Mouse (Mus musculus) lung, postnatal 14 days (tissue): ENCODE data around the gene Sema4c.

ENCODE experiments used
- DNase-seq: peaks from one replicate; pipeline ENCODE4 v3.0.0; 2021

Sema4c gene

DNA sequence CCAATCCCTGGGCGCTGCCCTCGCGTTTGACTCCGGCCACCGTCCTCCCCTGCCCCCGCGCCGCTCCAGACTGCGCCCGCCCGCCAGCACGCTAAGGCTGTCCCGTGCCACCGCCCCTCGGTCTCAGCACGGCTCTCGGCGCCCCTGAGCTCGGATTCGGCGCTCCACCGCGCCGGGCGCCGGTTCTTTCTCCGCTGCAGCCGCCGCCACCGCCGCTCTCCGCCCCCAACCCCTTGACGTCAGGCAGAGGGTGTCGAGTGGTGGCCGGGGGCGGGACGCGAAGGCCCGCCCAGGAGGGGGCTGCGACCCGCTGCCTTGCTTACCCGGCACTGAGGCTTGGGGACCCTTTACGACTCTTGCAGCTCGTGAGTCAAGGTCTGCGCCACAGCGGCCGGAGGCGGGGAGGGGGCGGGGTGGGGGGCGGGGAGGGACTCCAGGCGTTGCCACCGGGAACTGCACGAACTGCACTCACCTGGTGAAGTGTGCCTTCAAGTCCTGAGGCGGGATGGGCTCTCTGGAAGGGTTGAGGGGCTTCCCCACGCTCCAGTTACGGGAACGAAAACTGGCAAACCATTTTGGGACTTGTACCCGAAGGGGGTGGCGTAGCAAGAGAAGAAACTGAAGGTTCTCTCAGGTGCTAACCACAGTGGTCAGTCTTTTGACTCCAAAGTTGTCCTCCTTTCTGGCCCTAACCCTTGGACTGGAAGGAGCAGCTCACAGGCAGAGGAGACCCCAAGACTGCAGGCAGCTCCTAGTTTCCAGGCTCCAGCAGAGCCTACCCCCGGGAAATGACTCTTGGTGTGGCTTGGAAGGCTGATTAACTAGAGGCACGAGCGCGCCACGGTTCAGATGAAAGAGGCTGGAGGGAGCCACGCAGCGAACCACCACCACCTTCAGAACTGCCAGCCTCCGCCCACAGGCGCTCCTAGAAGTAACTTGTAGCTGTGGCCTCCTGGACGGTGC, at the start of gene Sema4c:
Gene Sema4c, minus strand, starts transcription at position 319 of the 963 bp plus-strand sequence.
- DNase-seq, result peak; percentile 77

DNA sequence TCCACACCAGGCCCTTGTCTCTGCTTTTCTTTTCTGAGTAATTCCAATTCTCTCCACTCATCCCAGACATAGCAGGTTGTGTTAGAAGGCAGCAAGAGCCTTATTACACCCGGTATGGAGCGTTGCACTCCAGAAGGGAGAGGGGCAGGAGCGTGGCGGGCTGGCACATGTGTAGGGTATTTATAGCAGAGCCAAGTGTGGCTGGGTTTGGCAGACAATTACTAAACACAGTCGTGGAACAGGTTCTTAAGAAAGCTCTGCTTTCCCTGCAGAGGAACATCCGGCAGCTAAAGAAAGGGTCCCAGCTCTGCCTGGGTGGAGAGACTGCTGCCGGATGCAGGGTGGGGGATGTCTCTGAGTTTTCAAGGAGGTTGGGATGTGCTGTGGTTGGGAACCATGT, 48.8 kb upstream of the Sema4c start:
- no peak for DNase-seq

DNA sequence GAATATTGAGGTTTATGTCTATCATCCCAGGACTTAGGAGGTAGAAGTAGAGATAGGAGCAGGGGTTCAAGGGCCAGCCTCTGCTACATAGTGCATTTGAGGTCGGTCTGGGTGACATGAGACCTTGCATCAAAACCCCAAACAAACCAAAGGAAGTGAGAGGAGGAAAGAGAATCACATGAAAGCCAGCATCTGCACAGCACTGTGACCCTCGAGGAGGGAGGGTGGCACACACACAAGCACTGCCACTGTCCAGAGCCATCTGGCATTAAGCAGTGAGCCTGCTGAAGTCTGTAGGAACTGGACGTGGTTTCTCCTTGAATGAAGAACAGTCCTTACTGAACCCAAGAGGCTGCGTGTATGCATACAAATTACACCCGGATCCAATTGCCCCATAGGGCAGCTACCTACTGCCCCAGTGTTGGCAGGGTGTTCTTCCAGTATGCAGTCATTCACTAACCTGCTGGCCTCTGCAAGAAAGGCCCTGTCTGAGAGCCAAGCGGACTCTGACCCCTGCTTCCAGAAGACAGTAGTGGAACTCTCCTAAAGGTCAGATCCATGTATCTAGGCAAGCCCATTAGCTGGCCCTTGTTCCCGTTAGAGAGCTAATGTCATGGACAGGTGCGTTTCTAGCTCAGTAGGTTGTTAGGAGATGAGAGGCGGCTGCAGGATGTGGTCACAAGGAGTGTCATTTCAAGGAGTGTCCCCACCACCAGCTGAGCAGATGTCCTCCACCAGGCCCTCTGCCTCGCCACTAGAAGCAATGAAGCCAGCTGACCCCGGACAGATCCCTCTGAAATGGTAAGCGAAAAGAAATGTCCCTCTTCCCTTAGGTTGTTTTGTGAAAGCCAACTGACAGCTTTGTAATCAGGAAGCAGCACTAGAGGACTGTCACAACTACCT, 46.4 kb upstream of the Sema4c start:
- DNase-seq, result no peak

DNA sequence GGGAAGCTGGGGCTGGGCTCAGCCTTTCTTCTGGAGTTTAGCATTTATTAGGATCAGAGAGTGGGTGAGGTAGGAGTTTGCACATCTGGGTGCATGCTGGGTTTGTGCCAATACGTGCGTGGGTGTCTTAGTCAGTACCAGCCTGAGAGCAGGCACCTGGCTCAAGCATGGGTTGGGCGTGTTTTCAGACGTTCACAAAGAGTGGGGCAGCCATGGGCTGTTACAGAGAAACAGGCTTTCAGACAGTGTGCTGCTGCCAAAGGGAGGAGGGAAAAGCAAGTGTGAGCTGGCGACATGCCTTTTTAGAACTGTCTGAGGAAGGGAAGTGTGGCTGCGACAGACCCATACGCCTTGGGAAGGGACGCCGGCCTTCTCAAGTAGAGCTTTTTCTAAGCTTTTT, 45.2 kb upstream of the Sema4c start:
- DNase-seq, result peak; percentile 66

DNA sequence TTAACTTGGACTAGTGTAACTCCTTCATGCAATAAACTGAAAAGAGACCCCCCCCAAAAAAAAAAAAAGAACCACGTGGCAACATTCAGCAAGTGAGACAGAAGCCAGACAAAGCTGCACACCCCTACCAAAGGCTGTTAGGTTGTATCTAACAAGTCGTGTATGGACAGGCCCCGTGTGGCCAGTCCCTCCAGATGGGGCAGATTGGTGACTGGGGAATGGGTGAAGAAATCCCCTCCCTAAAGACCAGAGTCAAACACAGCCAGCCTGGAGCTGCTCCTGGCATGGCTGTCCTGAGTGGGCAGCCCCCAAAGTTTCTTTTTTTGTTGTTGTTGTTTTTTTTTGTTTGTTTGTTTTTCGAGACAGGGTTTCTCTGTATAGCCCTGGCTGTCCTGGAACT, 44.1 kb upstream of the Sema4c start:
- DNase-seq, result no peak

DNA sequence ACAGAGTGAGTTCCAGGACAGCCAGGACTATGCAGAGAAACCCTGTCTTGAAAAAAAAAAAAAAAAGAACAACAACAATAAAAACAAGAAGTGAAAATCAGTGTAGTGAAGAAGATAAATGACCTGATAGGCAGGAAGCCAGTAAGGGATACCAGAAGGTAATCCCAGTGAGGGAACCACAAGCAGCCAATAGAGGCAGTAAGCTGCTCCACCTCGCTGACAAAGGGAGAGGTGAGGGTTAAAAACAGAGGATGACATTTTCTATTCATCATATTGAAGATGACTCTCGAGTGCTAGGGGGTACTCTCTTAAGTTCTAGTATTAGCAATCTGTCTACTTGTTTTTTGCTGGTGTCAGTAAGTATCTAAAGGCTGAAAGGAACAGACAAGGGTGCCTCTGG, 40.3 kb upstream of the Sema4c start:
- DNase-seq, result no peak

DNA sequence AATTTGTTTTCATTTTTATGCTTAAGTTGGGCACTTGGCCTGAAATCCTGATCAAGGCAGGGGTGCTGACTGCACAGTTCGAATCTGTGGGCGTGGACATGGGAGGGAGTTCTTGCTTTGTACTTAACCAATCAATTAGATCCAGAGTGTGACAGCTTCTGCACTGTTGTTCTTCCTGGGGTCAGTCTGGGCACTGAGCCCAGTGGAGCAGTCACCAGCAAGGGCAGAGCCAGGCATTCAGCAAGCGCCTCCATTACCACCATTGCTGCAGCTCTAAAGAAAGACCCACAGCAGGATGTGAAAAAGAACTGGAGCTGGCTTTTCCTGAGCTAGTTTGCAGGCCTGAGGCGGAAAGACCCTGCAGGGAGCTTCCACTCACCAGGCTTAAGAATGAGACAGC, 38.0 kb upstream of the Sema4c start:
- DNase-seq, result peak; percentile 72

DNA sequence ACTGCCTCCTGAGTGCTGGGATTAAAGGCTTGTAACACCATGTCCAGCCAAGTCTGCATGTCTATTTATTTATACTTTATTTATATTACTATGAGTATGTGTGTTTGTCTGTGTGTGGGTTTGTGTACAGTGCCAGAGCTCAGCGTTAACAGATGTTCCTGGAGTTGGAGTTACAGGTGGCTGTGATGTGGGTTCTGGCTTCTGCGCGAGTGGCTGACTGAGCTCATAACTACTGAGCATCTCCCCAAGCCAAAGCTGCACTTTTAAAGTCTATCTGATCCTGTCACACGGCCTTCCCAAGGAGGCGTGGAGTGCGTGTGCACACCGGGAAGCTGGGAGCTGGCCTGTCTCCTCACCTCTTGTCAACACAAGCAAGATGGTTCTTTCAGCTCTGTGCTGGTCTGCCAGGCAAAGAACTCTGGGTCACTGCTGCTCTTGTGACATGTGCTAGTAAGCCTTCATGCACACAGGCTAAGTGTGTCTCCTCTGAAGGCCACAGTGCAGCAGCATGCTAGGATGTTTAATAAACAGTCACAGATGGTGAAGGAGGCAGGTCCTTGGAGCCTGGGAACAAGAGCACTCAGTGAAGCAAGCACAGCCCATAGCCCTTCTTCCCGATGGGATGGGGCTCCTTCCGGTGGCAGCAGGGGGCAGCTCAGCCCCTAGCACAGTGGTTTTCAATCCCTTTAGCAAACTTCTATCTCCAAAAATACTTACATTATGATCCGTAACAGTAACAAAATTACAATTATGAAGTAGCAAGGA, 37.2 kb upstream of the Sema4c start:
- DNase-seq, result no peak

DNA sequence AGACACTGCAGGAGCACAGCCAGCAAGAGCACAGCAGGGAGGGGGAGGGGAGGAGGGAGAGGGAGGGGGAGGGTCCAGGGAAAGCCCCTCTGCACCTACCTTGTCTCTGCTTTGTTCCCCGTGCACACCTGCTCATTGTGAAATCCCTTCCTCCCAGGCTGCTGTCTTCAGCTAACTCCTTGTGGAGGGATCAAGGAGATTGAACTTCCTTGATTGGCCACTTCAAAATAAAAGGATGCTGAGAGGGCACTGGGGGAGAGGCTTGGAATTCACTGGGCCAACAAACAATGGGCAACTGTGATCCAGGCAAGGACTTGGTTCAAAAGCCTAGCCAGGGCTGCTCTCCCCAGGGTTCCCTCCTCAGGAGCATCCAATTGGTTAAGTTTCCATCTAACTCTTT, 35.0 kb upstream of the Sema4c start:
- DNase-seq, result no peak

DNA sequence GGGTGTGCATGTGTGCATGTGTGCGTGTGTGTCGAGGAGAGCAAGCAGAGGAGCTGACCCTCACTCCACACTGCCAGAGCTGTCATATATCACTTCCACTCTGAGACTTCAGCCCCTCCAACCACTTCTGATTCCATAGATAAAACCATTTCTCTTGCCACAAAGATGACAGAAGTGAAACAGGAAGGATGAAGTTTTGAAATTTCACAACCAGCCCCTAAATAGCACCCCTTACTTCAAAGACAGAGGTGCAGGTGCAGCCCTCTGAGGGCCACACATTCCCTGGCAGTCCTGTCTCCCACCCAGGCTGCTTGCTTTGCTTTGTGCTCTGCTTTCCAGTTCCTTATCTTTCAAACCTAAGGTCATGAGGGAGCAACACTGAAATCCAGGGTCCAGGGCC, 33.3 kb upstream of the Sema4c start:
- DNase-seq, result no peak

DNA sequence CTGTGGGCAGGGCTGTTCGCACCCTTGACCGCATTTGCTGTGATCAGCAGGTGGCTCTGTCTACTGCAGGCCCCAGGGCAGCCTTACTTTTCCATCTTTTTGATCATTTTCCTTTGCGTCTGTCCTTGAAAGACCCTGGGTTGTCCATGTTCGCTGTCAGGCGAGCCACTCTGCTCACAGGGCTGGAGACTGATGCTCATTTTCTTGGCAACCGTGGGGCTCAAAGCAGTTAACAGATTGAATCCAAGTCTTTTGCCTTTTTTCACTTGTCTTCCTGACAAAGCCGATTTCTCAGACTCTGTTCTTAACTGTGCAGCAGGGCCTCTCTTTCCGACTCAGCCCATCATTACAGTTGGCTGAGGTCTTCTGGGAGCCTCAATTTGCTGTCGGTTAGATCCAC, 32.5 kb upstream of the Sema4c start:
- DNase-seq, result no peak

DNA sequence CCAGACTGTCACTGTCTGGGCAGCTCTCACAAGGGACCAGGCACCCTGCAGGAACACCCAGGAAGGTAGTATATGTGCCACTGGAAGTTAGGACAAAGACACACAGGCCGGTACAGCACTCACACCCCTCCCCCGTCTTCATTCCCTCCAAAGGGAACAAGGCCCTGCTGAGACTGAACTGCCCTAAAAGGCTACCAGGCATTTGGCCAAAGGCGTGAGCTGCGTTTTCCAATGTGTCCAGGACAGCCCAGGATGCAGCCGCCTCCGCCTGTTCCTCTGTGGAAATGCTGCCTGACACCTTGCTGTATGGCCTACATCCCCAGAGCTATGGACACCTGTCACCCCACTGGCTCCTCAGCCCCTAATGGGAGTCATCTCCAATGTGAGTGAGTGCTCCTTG, 31.3 kb upstream of the Sema4c start:
- peak; percentile 70 for DNase-seq

DNA sequence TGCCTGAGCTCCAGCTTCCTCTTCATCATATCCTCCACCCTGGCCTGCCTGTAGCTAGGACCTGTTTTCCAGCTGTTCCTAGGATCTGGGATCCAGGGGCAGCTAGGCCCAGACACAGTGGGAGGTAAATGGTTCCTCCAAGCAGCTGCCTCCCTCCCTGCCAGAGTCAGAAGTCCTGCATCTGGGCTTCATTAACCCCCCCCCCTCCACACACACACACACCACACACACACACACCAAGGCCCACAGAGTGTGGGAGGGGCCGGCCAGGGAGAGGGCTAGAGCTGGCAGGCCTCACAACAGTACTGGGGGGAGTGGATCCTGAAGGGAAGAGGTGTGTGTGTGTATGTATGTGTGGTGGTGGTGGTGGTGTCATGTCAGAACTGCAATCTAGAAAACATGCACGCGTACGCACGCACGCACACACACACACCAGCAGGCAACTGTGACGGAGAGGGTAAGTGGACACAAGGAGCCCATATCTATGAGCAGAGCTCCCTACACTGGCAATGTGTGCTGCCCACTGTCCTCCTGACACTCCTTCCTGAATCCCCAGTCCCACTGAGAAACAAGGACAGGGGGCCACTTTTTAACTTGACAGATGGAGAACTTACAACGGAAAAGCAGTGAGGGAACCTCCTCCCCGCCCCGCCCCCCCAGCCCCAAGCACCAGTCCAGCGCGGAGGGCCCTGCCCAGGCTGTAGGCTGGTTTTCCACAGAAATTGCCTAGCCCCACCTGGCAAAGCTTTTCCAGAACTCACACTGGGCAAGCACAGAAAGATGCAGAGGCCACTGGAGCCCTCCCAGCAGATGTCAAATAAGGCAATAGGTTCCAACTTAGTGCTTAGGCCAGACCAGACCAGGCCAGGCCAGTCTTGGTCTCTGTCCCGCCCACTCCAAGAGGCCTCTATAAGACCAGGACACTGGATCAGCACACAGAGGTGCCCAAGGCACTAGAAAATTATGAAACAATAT, 30.6 kb upstream of the Sema4c start:
- DNase-seq, result no peak

DNA sequence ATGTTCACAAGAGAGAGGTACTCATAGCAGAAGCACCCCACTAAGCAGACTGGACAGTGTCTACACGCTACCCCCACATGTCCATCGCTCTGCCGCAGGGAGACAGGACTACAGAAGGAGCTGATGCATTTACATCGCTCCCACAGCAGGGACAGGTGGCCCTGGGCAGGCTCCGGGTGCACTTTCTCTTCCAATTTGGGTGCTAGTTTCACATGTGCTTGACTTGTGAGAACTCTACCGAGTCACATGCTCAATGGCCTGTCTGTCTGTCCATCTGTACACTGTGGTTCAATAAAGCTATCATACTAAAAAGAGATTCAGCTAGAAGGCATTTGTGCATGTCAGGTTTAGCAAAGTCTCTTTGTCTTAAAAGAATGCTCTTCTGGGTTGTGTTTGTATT, 29.7 kb upstream of the Sema4c start:
- DNase-seq, result no peak

DNA sequence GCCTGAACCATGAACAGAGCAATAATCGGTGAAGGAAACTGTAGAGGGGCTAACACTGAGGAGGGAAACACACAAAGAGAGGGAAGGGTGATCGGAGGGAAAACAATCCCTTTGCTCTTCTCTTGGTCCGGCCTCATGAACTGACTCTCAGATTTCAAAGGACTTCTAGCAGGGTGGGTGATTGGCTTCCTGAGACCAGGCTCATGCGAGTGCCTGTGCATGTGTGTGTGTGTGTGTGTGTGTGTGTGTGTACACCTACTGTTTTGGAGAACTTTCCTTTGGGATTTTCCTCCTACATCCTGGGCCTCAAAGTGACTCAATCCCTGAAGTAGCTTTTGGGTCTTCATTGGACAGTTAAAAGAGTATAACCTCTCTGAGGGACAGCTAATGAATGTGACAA, 28.1 kb upstream of the Sema4c start:
- no peak for DNase-seq

DNA sequence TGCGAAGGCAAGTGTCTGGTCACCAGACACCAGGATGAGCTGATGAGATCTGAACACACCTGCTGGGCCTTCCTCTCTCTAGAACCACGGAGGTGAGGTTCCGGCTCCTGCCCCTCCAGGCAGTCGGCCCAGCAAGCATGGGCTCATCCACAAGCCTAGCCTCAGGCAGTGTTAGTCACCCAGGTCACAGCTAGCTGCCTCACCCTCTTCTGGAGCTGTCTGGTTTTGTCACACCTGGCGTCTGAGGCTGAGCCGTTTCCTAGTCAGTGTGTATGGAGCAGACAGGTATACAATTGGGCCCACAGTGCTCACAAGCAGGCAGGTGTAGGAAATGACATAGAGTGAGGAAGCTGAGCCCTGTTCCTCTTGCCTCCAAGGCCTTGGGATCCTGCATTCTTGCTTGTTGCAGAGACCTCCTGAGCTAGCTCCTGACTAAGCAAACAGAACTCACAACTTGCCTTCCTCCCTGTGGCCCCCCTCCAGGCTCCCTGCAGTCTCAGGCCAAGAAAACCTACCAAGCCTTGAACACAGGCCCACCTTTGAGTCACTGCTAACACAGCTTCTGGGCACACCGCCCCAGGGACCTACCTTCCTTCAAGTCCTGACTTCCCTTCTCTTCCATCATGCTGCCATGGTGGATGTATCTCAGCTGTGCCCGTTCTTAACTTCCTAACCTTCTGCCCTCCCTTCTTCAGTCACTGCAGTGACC, 25.4 kb upstream of the Sema4c start:
- DNase-seq, result no peak

DNA sequence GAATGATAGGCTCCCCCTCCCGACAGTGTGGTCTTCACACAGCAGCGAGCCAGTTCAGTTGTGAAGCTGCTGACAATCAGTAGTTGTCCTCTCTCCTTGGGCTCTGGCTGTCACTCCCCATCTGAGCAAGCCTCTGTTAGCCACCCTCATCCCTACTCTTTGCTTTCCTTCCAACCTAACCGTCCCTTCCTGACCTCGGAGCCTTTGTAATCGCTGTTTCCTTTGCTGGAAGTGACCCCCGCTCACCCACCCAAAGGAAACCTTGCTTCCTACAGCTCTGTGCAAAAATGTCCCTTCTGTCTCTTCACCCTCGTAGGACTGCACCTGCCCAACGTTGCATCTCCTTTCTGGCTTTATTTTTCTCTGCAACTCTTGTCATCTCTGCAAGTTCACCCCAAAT, 24.1 kb upstream of the Sema4c start:
- DNase-seq, result no peak

DNA sequence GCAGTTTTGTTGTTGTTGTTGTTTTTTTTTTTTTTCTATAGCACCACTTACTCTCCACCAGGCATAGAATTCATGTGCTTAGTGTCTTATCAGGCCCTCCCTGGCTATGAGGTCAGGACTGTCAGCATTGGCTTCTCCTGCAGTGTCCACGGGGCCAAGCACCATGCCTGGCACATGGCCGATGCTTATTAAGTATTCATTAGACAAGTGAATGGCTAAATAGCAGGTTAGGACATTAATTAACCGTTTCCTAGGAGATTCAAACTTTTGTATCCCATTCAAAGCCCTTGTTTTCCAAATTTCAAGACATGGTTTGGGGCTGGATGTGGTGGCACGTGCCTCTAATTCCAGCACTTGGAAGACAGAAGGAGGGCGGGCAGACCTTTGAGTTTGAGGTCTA, 23.1 kb upstream of the Sema4c start:
- no peak for DNase-seq

DNA sequence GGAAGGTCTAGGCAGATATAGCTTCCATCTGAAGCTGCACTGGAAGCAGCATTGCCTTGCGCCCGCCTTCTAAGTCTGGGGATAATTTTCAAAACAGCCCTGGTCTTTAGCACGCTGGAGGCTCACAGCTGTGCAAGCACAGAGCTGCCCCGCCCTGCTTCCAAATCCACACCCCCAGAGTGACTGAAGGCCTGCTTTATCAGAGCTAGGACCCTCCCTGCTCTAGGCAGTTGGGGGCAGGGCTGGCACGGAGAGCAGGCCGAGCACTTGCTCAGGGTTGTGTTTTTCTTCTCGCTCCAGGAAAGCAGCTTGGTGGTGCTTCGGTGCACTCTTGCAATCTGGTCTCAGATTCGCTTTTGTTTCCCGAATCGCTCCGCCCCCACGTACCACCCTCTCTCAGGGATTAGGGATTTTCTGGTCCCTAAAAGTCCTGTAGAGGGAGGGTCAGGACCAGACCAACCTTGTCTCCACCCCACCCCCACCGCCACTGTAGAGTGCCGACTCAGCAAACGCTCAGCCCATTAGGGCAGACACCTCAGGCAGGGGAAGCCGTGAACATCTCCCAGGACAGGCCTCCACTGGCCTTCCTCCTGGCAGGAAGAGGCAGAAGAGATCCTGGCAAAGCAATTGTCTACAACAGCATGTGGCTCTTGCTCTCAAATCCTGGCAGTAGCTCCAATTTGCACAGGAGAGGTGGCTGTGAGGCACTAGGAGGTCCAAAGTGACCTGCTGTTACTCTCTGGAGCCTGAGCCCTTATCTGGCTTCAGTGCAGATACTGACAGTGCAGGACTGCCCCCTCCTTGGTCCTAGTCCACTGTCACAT, 22.4 kb upstream of the Sema4c start:
- DNase-seq, result no peak

DNA sequence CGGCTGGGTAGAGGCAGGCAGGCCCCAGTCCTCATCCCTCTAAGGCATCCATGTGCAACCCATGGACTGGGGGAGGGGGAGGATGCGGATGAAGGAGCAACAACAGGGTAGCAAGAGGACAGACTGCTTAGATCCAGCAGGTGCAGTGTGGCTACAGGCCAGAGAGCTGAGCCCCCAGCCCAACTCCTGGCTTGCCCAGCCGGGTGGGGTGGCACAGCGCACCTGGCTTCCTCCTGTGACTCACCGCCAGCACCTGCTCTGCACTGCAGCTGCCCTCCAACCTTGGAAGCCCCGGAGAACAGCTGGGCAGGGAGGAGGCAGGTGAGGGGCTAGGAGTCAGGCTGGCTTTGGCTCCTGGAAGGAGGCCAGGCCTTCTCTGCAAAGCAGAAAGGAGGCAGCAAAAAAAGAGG, 21.8 kb upstream of the Sema4c start:
- no peak for DNase-seq
